Mouse (Mus musculus) olfactory bulb, adult 2 months (tissue): Measurements from ENCODE around the gene Lipo4.
"Not testable (repeated sequence)": the region's sequence is repeated elsewhere in the genome, so short reads cannot be mapped to it uniquely, and the experiment has no call there.

ENCODE experiments used
- CTCF ChIP-seq: fragments of 200-500 bp; IDR thresholded peaks from 2 replicates; pipeline ENCODE4 v1.5.1; 2012; ENCODE audit warnings: low read depth, mild to moderate bottlenecking, low read length, moderate library complexity; ENCODE audit not compliant: insufficient read depth
- POLR2A ChIP-seq: fragments of 200-500 bp; IDR thresholded peaks from 2 replicates; pipeline ENCODE4 v1.6.1; 2012; ENCODE audit warnings: mild to moderate bottlenecking, low read depth, low read length, moderate library complexity; ENCODE audit not compliant: insufficient read depth

GRCm38 (mm10) chr19:33456426-33456825 lies 61.2 kb downstream of the Lipo4 start:
- TF ChIP-seq CTCF, POLR2A: not testable (repeated sequence)
